Mouse (Mus musculus): ENCODE measurements around the gene Epb41l3. TPM values are rescaled to one million over a fixed set of nuclear protein-coding genes. Genes with fewer than 3 reads are reported as not detected.

Gene Epb41l3
- polyA plus RNA-seq, 1 experiment from 2014 or later: 53.8 TPM

DNA sequence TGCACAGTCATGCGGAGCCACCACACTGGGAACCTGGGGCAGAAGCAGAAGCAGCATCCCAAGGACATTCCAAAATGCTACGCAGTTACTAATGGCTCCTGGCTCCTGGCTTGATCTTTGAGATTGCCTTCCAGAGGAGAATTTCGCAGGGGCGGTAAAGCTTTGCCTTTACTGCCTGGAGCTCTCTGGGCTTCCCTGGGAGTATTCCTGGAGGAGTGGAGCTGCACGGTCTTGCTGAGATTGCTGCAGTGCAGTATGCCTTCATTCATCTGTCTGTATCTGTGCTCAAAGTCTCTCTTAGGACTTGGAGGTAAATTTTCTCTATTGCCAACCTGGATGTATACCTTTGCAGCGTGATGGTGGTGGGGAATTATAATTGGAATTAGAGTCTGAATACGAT, 52.0 kb downstream of the Epb41l3 start:
- Histone ChIP-seq H3K27ac (ENCODE audit: low read depth, low read length) (no peak overlapping the region), H3K4me2 (ENCODE audit: low read length) (no peak overlapping the region), H3K36me3 (ENCODE audit: control insufficient read depth, insufficient read depth, low read length) (no peaks in the 10 kb centered on the region), H3K9me3 (replicated peaks; ENCODE audit: control insufficient read depth, low read length) (no peaks in the 10 kb centered on the region), H3K4me1 (ENCODE audit: control insufficient read depth, insufficient read depth, low read length) (no peaks in the 10 kb centered on the region; the same call in 1 of the 2 replicates), H3K9ac (ENCODE audit: low read length) (no peak overlapping the region), H3K4me3 (ENCODE audit: low read depth, low read length) (no peak overlapping the region), H3K27me3 (replicated peaks; ENCODE audit: control insufficient read depth, insufficient read depth, low read length) (no peaks in the 10 kb centered on the region)
- 77% methylated on average over 7 of the region's 7 CpGs for WGBS
- DNase-seq (ENCODE audit: low spot score): no peak
- ATAC-seq: no peak

DNA sequence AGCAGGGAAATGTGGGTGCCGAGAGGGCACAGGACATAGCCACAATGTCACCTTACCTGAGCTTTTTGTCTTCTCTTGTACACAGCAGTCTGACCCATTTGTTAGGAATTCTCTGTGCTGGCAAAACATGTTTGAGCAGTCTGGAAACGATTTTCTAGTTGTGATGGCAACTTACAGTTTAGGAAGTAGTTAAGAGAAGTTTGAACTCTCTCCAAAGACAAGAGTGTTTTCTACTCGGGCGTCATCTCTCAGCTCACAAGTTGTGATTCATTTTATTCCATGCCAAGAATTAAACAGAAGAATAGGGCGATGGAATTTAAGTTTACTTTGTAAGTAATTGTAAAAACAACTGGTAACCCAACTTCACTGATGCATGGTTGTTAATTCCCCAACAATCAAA, 52.5 kb downstream of the Epb41l3 start:
- Histone ChIP-seq H3K4me3 (ENCODE audit: low read depth, low read length) (no peak overlapping the region), H3K4me1 (ENCODE audit: control insufficient read depth, insufficient read depth, low read length) (no peaks in the 10 kb centered on the region), H3K9ac (ENCODE audit: low read length) (no peak overlapping the region), H3K9me3 (replicated peaks; ENCODE audit: control insufficient read depth, low read length) (no peaks in the 10 kb centered on the region), H3K27ac (ENCODE audit: low read depth, low read length) (no peak overlapping the region), H3K27me3 (replicated peaks; ENCODE audit: control insufficient read depth, insufficient read depth, low read length) (no peaks in the 10 kb centered on the region), H3K36me3 (ENCODE audit: control insufficient read depth, insufficient read depth, low read length) (no peaks in the 10 kb centered on the region), H3K4me2 (ENCODE audit: low read length) (no peak overlapping the region)
- ATAC-seq (no peak), DNase-seq (ENCODE audit: low spot score) (no peak)
- 65% methylated on average over 5 of the region's 5 CpGs for WGBS

DNA sequence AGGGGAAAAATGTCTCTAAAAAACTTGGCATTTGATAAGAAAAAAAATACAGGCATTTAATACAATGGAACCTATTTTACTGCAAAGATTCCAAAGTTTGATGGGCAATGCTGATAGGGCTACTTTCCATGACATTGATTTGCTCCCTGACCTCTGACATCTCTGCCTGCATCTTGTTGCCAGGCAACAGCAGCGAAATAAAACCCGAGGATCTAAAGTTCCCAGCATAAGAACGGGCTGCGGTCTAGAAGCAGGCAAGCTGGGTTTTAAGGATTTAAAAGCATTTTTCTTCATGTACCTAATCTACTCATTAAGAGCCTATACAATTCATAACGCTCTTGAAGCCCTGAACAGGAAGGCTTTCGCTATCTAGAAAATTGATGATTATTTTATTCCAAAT, 54.0 kb downstream of the Epb41l3 start:
- Histone ChIP-seq H3K27ac (ENCODE audit: low read depth, low read length) (no peak overlapping the region), H3K36me3 (ENCODE audit: control insufficient read depth, insufficient read depth, low read length) (no peaks in the 10 kb centered on the region), H3K4me3 (ENCODE audit: low read depth, low read length) (no peak overlapping the region), H3K4me2 (ENCODE audit: low read length) (no peak overlapping the region), H3K9ac (ENCODE audit: low read length) (no peak overlapping the region), H3K9me3 (replicated peaks; ENCODE audit: control insufficient read depth, low read length) (no peaks in the 10 kb centered on the region), H3K4me1 (ENCODE audit: control insufficient read depth, insufficient read depth, low read length) (no peaks in the 10 kb centered on the region), H3K27me3 (replicated peaks; ENCODE audit: control insufficient read depth, insufficient read depth, low read length) (no peaks in the 10 kb centered on the region)
- 39% methylated on average over 6 of the region's 6 CpGs for WGBS
- ATAC-seq: no peak
- no peak for DNase-seq (ENCODE audit: low spot score)

DNA sequence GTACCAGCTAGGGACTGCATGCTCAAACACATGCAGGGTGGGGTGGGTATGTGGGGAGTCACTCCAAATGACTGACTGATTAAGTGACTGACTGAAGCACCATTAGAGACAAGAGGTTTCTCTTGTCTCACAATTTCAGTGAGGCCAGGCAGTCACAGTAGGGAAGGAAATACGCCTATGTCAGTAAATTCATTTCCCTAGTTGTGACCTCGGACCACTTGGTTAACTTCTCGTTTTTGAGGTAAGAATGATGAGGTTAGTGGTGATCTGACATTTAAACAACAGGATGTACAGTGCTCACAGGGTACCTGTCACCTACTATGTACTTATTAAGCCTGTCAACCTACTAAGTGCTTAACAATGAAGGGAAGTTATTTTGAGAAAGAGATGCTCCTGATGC, 67.5 kb downstream of the Epb41l3 start:
- H3K9me3 ChIP-seq (replicated peaks; ENCODE audit: control insufficient read depth, low read length): no peaks in the 10 kb centered on the region
- H3K4me2 ChIP-seq (ENCODE audit: low read length): no peak overlapping the region
- H3K4me1 ChIP-seq (ENCODE audit: control insufficient read depth, insufficient read depth, low read length): no peaks in the 10 kb centered on the region
- H3K27me3 ChIP-seq (replicated peaks; ENCODE audit: control insufficient read depth, insufficient read depth, low read length): no peaks in the 10 kb centered on the region
- no peak for DNase-seq (ENCODE audit: low spot score)
- no peak overlapping the region for H3K27ac ChIP-seq (ENCODE audit: low read depth, low read length)
- H3K36me3 ChIP-seq (ENCODE audit: control insufficient read depth, insufficient read depth, low read length): no peaks in the 10 kb centered on the region
- ATAC-seq: no peak
- 83% methylated on average over 3 of the region's 3 CpGs for WGBS
- H3K9ac ChIP-seq (ENCODE audit: low read length): no peak overlapping the region
- H3K4me3 ChIP-seq (ENCODE audit: low read depth, low read length): no peak overlapping the region

DNA sequence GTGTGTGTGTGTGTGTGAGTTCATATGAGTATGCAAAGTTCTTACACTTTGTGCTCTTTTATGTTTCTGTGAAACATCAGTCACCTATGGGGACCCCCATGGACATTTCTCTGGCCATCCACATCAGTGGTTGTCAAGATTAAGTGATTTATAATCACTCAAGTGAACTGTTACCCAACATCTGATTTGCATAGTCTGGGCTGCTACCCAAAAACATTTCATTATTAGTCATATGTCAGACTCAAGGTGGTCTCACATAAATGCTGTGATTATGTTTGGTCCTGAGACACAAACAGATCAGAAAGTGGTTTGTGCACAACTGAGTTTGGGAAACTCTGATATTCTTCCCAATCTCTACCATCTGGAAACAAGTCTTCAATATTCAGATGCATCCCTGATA, 75.3 kb downstream of the Epb41l3 start:
- no peaks in the 10 kb centered on the region for H3K27me3 ChIP-seq (replicated peaks; ENCODE audit: control insufficient read depth, insufficient read depth, low read length)
- H3K4me1 ChIP-seq (ENCODE audit: control insufficient read depth, insufficient read depth, low read length): no peaks in the 10 kb centered on the region
- ATAC-seq (no peak), DNase-seq (ENCODE audit: low spot score) (no peak)
- H3K9ac ChIP-seq (ENCODE audit: low read length): no peak overlapping the region
- H3K4me3 ChIP-seq (ENCODE audit: low read depth, low read length): no peak overlapping the region
- H3K9me3 ChIP-seq (replicated peaks; ENCODE audit: control insufficient read depth, low read length): no peaks in the 10 kb centered on the region
- no peak overlapping the region for H3K27ac ChIP-seq (ENCODE audit: low read depth, low read length)
- H3K4me2 ChIP-seq (ENCODE audit: low read length): no peak overlapping the region
- no peaks in the 10 kb centered on the region for H3K36me3 ChIP-seq (ENCODE audit: control insufficient read depth, insufficient read depth, low read length)

DNA sequence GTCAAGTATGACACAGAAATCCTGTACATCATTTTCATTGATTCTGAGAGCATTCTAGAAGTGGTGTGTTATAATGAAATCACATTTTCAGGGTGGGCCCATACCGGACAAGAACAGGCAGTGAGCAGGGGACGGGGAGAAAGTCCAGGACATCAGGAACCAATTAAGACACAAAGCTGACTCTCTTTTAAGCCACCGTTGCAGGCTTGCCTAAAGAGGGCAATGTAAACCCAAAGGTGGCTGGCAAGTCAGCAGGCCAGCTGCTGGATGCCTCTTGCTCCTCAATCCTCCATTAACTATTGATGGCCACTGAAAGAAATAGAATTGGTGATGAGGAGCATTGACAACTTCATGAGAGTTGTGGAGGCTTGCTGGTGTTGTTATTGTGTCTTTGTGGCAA, 75.8 kb downstream of the Epb41l3 start:
- H3K36me3 ChIP-seq (ENCODE audit: control insufficient read depth, insufficient read depth, low read length): no peaks in the 10 kb centered on the region
- no peaks in the 10 kb centered on the region for H3K9me3 ChIP-seq (replicated peaks; ENCODE audit: control insufficient read depth, low read length)
- 31% methylated on average over 3 of the region's 3 CpGs for WGBS
- H3K4me3 ChIP-seq (ENCODE audit: low read depth, low read length): no peak overlapping the region
- no peaks in the 10 kb centered on the region for H3K27me3 ChIP-seq (replicated peaks; ENCODE audit: control insufficient read depth, insufficient read depth, low read length)
- no peak overlapping the region for H3K4me2 ChIP-seq (ENCODE audit: low read length)
- H3K27ac ChIP-seq (ENCODE audit: low read depth, low read length): no peak overlapping the region
- DNase-seq (ENCODE audit: low spot score): no peak
- no peak for ATAC-seq
- no peaks in the 10 kb centered on the region for H3K4me1 ChIP-seq (ENCODE audit: control insufficient read depth, insufficient read depth, low read length)
- no peak overlapping the region for H3K9ac ChIP-seq (ENCODE audit: low read length)

DNA sequence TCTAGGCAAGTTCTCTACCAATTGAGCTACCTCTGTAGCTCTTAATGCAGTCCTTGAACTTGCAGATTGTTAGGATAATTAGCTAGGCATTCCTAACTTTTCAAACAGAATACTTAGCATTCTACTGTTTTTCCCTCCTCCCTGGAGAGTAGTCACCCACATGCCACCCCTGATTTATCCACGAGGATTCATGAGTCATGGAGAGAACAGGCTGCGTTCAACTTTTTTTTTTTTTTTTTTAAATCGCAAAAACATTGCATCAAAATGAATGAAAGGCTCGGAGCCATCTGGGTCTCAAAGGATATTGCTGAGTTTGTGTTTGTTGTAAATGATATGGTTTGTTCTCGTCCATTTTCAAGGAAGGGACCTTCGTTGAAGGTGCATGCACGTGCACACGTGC, 79.6 kb downstream of the Epb41l3 start:
- ATAC-seq (no peak), DNase-seq (ENCODE audit: low spot score) (no peak)
- H3K27ac ChIP-seq (ENCODE audit: low read depth, low read length): no peak overlapping the region
- H3K9me3 ChIP-seq (replicated peaks; ENCODE audit: control insufficient read depth, low read length): no peaks in the 10 kb centered on the region
- no peaks in the 10 kb centered on the region for H3K4me1 ChIP-seq (ENCODE audit: control insufficient read depth, insufficient read depth, low read length)
- H3K27me3 ChIP-seq (replicated peaks; ENCODE audit: control insufficient read depth, insufficient read depth, low read length): no peaks in the 10 kb centered on the region
- H3K4me3 ChIP-seq (ENCODE audit: low read depth, low read length): no peak overlapping the region
- WGBS: 83% methylated on average over 8 of the region's 8 CpGs
- H3K9ac ChIP-seq (ENCODE audit: low read length): no peak overlapping the region
- no peak overlapping the region for H3K4me2 ChIP-seq (ENCODE audit: low read length)
- no peaks in the 10 kb centered on the region for H3K36me3 ChIP-seq (ENCODE audit: control insufficient read depth, insufficient read depth, low read length)

DNA sequence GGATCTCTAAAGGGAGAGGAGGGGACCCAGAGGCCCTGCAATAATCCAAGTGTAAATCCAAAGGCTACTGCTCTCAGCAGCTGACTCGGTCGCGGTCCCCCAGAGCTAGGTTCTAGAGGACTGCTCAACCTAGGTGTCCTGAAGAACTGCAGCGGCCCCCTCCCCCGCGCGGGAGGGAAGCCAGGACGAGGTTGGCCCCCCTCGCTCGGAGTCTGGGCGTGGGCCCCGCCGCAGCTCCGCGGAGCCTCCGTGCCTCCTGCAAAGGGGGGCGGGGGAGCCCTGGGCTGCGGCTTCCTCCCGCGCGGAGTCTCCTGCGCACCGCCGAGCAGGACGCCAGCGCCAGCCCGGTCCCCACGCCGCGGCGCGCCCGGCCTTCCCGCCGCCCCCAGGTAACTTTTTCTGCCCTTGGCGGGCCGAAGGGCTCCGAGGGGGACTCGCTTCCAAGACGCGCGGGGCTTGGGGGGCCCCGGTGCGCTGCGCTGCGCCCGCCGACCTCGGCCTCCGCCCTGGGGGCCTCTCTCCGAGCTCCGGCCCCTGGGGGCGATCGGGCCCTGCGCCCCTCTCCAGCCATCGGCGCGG, 81.1 kb downstream of the Epb41l3 start:
- WGBS: under 1% methylated on average over 42 of the region's 58 CpGs
- H3K27ac ChIP-seq (ENCODE audit: low read depth, low read length): peak overlapping the region; percentile 65; the same call in 1 of the 2 replicates
- no peaks in the 10 kb centered on the region for H3K36me3 ChIP-seq (ENCODE audit: control insufficient read depth, insufficient read depth, low read length)

DNA sequence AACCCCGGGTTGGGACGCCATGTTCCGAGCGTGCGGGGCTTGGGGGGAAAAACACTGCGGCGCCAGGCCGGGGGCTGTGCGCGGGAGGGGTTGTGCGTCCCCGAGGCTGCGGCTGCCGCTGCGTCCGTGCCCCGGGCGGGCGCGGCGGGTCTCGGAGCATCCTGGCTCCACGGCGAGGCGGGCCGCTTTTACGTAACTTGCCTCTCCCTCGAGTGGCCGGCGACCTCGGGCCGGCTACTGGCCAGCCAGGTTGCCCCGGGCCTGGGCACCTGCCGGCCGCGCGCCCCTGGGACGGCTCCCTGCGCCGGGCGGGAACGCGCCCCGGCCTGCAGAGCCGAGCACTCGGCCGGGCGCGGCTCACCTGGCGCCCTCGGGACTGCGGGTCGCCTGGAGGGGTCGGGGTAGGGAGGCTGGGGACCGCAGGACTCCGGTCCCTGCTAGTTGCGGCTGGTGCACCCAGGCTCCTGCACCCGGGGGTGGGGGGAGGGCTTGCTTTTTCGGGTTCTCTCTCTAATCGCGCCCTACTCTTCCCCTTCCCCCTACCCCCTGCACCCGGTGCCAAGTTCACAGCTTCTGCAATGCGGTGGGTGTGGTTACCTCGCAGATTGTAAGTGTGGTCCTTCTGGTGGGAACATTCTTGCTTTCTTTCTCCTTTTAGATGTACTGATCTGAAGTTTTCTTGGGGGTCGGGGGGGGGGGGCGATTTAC, 81.8 kb downstream of the Epb41l3 start:
- peak; percentile 73 for ATAC-seq
- DNase-seq (ENCODE audit: low spot score): peak; percentile 68
- WGBS: 0% methylated on average over 44 of the region's 66 CpGs
- H3K27me3 ChIP-seq (replicated peaks; ENCODE audit: control insufficient read depth, insufficient read depth, low read length): no peaks in the 10 kb centered on the region
- no peaks in the 10 kb centered on the region for H3K36me3 ChIP-seq (ENCODE audit: control insufficient read depth, insufficient read depth, low read length)
- H3K9me3 ChIP-seq (replicated peaks; ENCODE audit: control insufficient read depth, low read length): no peaks in the 10 kb centered on the region
- peak overlapping the region; percentile 82 for H3K4me2 ChIP-seq (ENCODE audit: low read length)
- peak overlapping the region; percentile 65; the same call in 1 of the 2 replicates for H3K27ac ChIP-seq (ENCODE audit: low read depth, low read length)
- no peaks in the 10 kb centered on the region for H3K4me1 ChIP-seq (ENCODE audit: control insufficient read depth, insufficient read depth, low read length)
- peak overlapping the region; percentile 84 for H3K4me3 ChIP-seq (ENCODE audit: low read depth, low read length)
- peak overlapping the region; percentile 87 for H3K9ac ChIP-seq (ENCODE audit: low read length)

More for the DNA sequence above, 81.1 kb downstream of the Epb41l3 start:
- ATAC-seq (peak; percentile 91), DNase-seq (ENCODE audit: low spot score) (peak; percentile 66)
- H3K4me2 ChIP-seq (ENCODE audit: low read length): peak overlapping the region; percentile 82
- no peaks in the 10 kb centered on the region for H3K4me1 ChIP-seq (ENCODE audit: control insufficient read depth, insufficient read depth, low read length)
- H3K4me3 ChIP-seq (ENCODE audit: low read depth, low read length): peak overlapping the region; percentile 84
- H3K9me3 ChIP-seq (replicated peaks; ENCODE audit: control insufficient read depth, low read length): no peaks in the 10 kb centered on the region
- H3K9ac ChIP-seq (ENCODE audit: low read length): peak overlapping the region; percentile 87
- H3K27me3 ChIP-seq (replicated peaks; ENCODE audit: control insufficient read depth, insufficient read depth, low read length): no peaks in the 10 kb centered on the region

Measured in forebrain, embryonic 14.5 days (tissue).